Mouse (Mus musculus) forebrain, embryonic 12.5 days (tissue): ENCODE measurements at regions not wholly inside any gene's neighbourhood (a gene's known extent, or its start where the extent isn't known, plus 50 kb on each side); places are given as distances from the start of the nearest gene placed in this dataset.

Source experiments
- ATAC-seq: fragments of 200-750 bp; cut with Nextera tagmentation; 2 replicates; pipeline ENCODE4 v1.8.0; 2017; ENCODE audit warnings: moderate TSS enrichment; ENCODE audit not compliant: low FRiP score
- H3K27ac ChIP-seq: fragments of 300-500 bp; sonication (generic); 2 replicates; pipeline ENCODE4 v1.5.1; 2016; ENCODE audit warnings: mild to moderate bottlenecking
- H3K27me3 ChIP-seq: fragments of 300-500 bp; sonication (generic); 2 replicates; pipeline ENCODE4 v1.6.1; 2016; ENCODE audit warnings: mild to moderate bottlenecking
- H3K36me3 ChIP-seq: fragments of 300-500 bp; sonication (generic); replicated peaks from 2 replicates; pipeline ENCODE4 v1.6.1; 2016; ENCODE audit warnings: mild to moderate bottlenecking
- H3K4me1 ChIP-seq: fragments of 300-500 bp; sonication (generic); 2 replicates; pipeline ENCODE4 v1.6.1; 2016
- H3K4me2 ChIP-seq: fragments of 300-500 bp; sonication (generic); 2 replicates; pipeline ENCODE4 v1.6.1; 2016; ENCODE audit warnings: mild to moderate bottlenecking, moderate library complexity
- H3K4me3 ChIP-seq: fragments of 300-500 bp; sonication (generic); replicated peaks from 2 replicates; pipeline ENCODE4 v1.5.1; 2016; ENCODE audit warnings: mild to moderate bottlenecking
- H3K9ac ChIP-seq: fragments of 300-500 bp; sonication (generic); 2 replicates; pipeline ENCODE4 v1.6.1; 2016; ENCODE audit warnings: mild to moderate bottlenecking
- H3K9me3 ChIP-seq: fragments of 300-500 bp; sonication (generic); 2 replicates; pipeline ENCODE4 v1.6.1; 2016
- WGBS: fragments of 180-500 bp; shearing (Covaris S2); methylation state at CpG from one replicate; pipeline ENCODE4 v1.1.7; 2016; 5-methylcytosine and 5-hydroxymethylcytosine counted together

- 83% methylated on average over 11 of the region's 11 CpGs for WGBS
- H3K9me3 ChIP-seq = no peaks in the 10 kb centered on the region
- H3K36me3 ChIP-seq = no peaks in the 10 kb centered on the region
- no peak for ATAC-seq
- no peak overlapping the region for H3K4me2 ChIP-seq
- H3K4me3 ChIP-seq = no peak overlapping the region
- no peaks in the 10 kb centered on the region for H3K27me3 ChIP-seq
- H3K4me1 ChIP-seq = peaks cover 13% of the 10 kb centered on the region
- no peak overlapping the region for H3K27ac ChIP-seq
- no peak overlapping the region for H3K9ac ChIP-seq
Measured at GRCm38 (mm10) chr13:80611937-80612336, 271.2 kb upstream of the Arrdc3 start.

- Histone ChIP-seq H3K36me3 (no peaks in the 10 kb centered on the region), H3K27me3 (no peaks in the 10 kb centered on the region), H3K4me3 (no peak overlapping the region), H3K9me3 (no peaks in the 10 kb centered on the region), H3K27ac (no peak overlapping the region), H3K4me2 (no peak overlapping the region), H3K9ac (no peak overlapping the region), H3K4me1 (peaks cover 13% of the 10 kb centered on the region)
- peak; percentile 74 for ATAC-seq
- WGBS = 64% methylated on average over 9 of the region's 9 CpGs
Measured at GRCm38 (mm10) chr13:80613167-80613883, 269.9 kb upstream of the Arrdc3 start.

- peak; percentile 51; the same call in 1 of the 2 replicates for ATAC-seq
- Histone ChIP-seq H3K4me3 (no peak overlapping the region), H3K27me3 (no peaks in the 10 kb centered on the region), H3K36me3 (no peaks in the 10 kb centered on the region), H3K27ac (no peak overlapping the region), H3K9me3 (no peaks in the 10 kb centered on the region), H3K9ac (no peak overlapping the region), H3K4me1 (peaks cover 13% of the 10 kb centered on the region), H3K4me2 (no peak overlapping the region)
- 36% methylated on average over 1 of the region's 1 CpGs for WGBS
Measured at GRCm38 (mm10) chr13:80613884-80614247, 269.3 kb upstream of the Arrdc3 start.

- H3K9ac ChIP-seq = no peak overlapping the region
- no peak for ATAC-seq
- H3K4me2 ChIP-seq = no peak overlapping the region
- no peaks in the 10 kb centered on the region for H3K9me3 ChIP-seq
- 42% methylated on average over 5 of the region's 5 CpGs for WGBS
- H3K27ac ChIP-seq = 0 out of 2 replicates have a peak overlapping the region, but pooled peaks have one; percentile 27
- H3K36me3 ChIP-seq = no peaks in the 10 kb centered on the region
- H3K4me3 ChIP-seq = no peak overlapping the region
- H3K4me1 ChIP-seq = peaks cover 13% of the 10 kb centered on the region
- no peaks in the 10 kb centered on the region for H3K27me3 ChIP-seq
Measured at GRCm38 (mm10) chr13:80614971-80615370, 268.2 kb upstream of the Arrdc3 start.

GRCm38 (mm10) chr13:80623005-80623404 lies 260.2 kb upstream of the Arrdc3 start:
- 0 out of 2 replicates have a peak overlapping the region, but pooled peaks have one; percentile 25 for H3K27ac ChIP-seq
- ATAC-seq = peak; percentile 93
- H3K27me3 ChIP-seq = no peaks in the 10 kb centered on the region
- H3K9ac ChIP-seq = no peak overlapping the region
- H3K4me2 ChIP-seq = peak overlapping the region; percentile 22
- H3K36me3 ChIP-seq = no peaks in the 10 kb centered on the region
- no peak overlapping the region for H3K4me3 ChIP-seq
- peaks cover 2% of the 10 kb centered on the region for H3K4me1 ChIP-seq
- H3K9me3 ChIP-seq = no peaks in the 10 kb centered on the region
- 9% methylated on average over 2 of the region's 2 CpGs for WGBS

- H3K4me3 ChIP-seq = no peak overlapping the region
- H3K4me2 ChIP-seq = no peak overlapping the region
- ATAC-seq = no peak
- no peaks in the 10 kb centered on the region for H3K4me1 ChIP-seq
- WGBS = 69% methylated on average over 2 of the region's 2 CpGs
- no peaks in the 10 kb centered on the region for H3K9me3 ChIP-seq
- no peak overlapping the region for H3K27ac ChIP-seq
- H3K9ac ChIP-seq = no peak overlapping the region
- H3K36me3 ChIP-seq = no peaks in the 10 kb centered on the region
- H3K27me3 ChIP-seq = no peaks in the 10 kb centered on the region
Measured at GRCm38 (mm10) chr13:80641334-80641733, 241.8 kb upstream of the Arrdc3 start.

- peak; percentile 73 for ATAC-seq
- WGBS = 24% methylated on average over 4 of the region's 4 CpGs
Measured at GRCm38 (mm10) chr13:80647578-80647977, 235.6 kb upstream of the Arrdc3 start.

GRCm38 (mm10) chr13:80652967-80653539 lies 230.1 kb upstream of the Arrdc3 start:
- Histone ChIP-seq H3K27ac (no peak overlapping the region), H3K4me1 (peaks cover 10% of the 10 kb centered on the region; the same call in 1 of the 2 replicates), H3K4me3 (no peak overlapping the region), H3K4me2 (no peak overlapping the region), H3K9me3 (no peaks in the 10 kb centered on the region), H3K27me3 (no peaks in the 10 kb centered on the region), H3K9ac (no peak overlapping the region), H3K36me3 (no peaks in the 10 kb centered on the region)
- ATAC-seq = peak; percentile 82
- 34% methylated on average over 8 of the region's 8 CpGs for WGBS

More at GRCm38 (mm10) chr13:80647578-80647977, 235.6 kb upstream of the Arrdc3 start:
- no peak overlapping the region for H3K9ac ChIP-seq
- H3K4me3 ChIP-seq = no peak overlapping the region
- no peaks in the 10 kb centered on the region for H3K27me3 ChIP-seq
- no peak overlapping the region for H3K4me2 ChIP-seq
- no peaks in the 10 kb centered on the region for H3K9me3 ChIP-seq
- H3K4me1 ChIP-seq = peaks cover 9% of the 10 kb centered on the region
- H3K27ac ChIP-seq = no peak overlapping the region
- no peaks in the 10 kb centered on the region for H3K36me3 ChIP-seq

GRCm38 (mm10) chr13:80666186-80666713 lies 216.9 kb upstream of the Arrdc3 start:
- Histone ChIP-seq H3K9ac (no peak overlapping the region), H3K27me3 (no peaks in the 10 kb centered on the region), H3K27ac (no peak overlapping the region), H3K4me2 (no peak overlapping the region), H3K36me3 (no peaks in the 10 kb centered on the region), H3K9me3 (no peaks in the 10 kb centered on the region), H3K4me3 (no peak overlapping the region), H3K4me1 (no peaks in the 10 kb centered on the region)
- 72% methylated on average over 3 of the region's 3 CpGs for WGBS
- no peak for ATAC-seq

GRCm38 (mm10) chr13:80689871-80690270 lies 193.3 kb upstream of the Arrdc3 start:
- no peak for ATAC-seq

GRCm38 (mm10) chr13:80690654-80691386 lies 192.4 kb upstream of the Arrdc3 start:
- H3K4me2 ChIP-seq = no peak overlapping the region
- no peaks in the 10 kb centered on the region for H3K36me3 ChIP-seq
- 76% methylated on average over 4 of the region's 4 CpGs for WGBS
- no peak overlapping the region for H3K4me3 ChIP-seq
- no peak overlapping the region for H3K27ac ChIP-seq
- no peaks in the 10 kb centered on the region for H3K27me3 ChIP-seq
- H3K9me3 ChIP-seq = no peaks in the 10 kb centered on the region
- H3K4me1 ChIP-seq = no peaks in the 10 kb centered on the region
- ATAC-seq = no peak
- H3K9ac ChIP-seq = no peak overlapping the region

More at GRCm38 (mm10) chr13:80689871-80690270, 193.3 kb upstream of the Arrdc3 start:
- no peaks in the 10 kb centered on the region for H3K9me3 ChIP-seq
- no peaks in the 10 kb centered on the region for H3K27me3 ChIP-seq
- no peak overlapping the region for H3K9ac ChIP-seq
- H3K27ac ChIP-seq = no peak overlapping the region
- H3K4me1 ChIP-seq = no peaks in the 10 kb centered on the region
- no peak overlapping the region for H3K4me3 ChIP-seq
- H3K4me2 ChIP-seq = no peak overlapping the region
- H3K36me3 ChIP-seq = no peaks in the 10 kb centered on the region

- 75% methylated on average over 1 of the region's 1 CpGs for WGBS
- no peaks in the 10 kb centered on the region for H3K4me1 ChIP-seq
- no peak overlapping the region for H3K27ac ChIP-seq
- no peak overlapping the region for H3K4me2 ChIP-seq
- ATAC-seq = no peak
- no peaks in the 10 kb centered on the region for H3K27me3 ChIP-seq
- H3K4me3 ChIP-seq = no peak overlapping the region
- H3K9me3 ChIP-seq = no peaks in the 10 kb centered on the region
- H3K36me3 ChIP-seq = no peaks in the 10 kb centered on the region
- no peak overlapping the region for H3K9ac ChIP-seq
Measured at GRCm38 (mm10) chr13:80695549-80696150, 187.5 kb upstream of the Arrdc3 start.
